Mouse (Mus musculus) neural tube, embryonic 10.5 days (tissue): ENCODE measurements at regions not wholly inside any gene's neighbourhood (a gene's known extent, or its start where the extent isn't known, plus 50 kb on each side); places are given as distances from the start of the nearest gene placed in this dataset.

Source experiments
- DNase-seq: peaks from one replicate; pipeline ENCODE4 v3.0.0-alpha.2; 2017; ENCODE audit warnings: low spot score; ENCODE audit errors: extremely low spot score

DNA sequence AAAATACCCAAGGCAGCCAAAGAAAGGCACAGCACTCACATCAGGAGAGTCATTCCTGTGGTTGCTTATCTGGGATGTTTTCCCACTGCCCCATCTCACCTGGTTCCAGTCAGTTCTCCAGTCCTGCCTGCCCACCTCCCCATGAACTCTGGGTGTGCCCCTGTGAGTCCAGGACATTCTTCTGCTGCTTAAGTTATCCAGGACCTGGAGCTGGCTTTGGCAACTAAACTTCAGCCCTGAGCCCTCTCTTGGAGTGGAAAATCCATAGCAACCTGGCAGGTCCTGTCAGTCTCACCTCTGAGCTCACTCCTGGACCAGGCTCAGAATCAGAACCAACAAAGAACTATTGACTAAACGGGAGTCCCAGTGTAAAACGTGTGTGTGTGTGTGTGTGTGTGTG is 63.9 kb upstream of the Cxcl12 start:
- DNase-seq = no peak

DNA sequence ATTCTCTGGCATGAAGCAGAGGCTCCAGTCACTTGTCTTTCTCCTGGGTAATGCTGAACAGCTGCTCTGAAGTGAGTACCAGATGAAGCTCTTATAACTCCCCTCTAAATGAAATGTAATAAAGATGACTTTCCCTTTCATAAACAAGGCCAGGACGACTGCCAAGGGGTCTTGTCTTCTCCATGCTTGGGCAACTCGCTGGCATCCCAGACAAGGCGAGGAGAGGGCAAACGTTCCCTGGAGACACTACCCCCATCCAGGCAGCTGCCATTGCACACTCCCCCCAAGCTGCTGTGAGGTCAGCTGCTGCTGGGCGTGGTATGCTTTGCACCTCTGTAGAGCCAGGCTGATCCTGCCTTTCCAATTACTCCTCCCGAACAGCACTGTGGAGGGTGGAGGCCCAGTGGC is 63.1 kb upstream of the Cxcl12 start:
- no peak for DNase-seq

DNA sequence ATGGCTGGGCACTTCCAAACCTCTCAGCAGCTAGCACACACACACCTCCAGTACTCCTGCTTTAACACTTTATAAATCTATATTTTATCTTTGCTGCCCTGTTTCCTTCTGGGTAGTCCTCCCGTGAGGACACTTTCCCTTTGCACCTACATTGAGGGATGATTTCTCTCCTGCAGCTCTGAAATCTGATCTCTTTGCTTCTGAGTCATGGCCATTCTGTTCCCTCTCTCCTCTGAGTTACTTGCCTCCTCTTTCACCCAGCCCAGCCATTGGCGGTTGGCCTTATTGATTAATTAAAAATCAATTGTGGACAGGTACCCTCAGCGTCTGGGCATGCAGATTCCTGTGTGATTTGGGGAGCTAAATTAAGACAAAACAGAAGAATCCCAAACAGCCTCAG is 58.0 kb upstream of the Cxcl12 start:
- DNase-seq = no peak

DNA sequence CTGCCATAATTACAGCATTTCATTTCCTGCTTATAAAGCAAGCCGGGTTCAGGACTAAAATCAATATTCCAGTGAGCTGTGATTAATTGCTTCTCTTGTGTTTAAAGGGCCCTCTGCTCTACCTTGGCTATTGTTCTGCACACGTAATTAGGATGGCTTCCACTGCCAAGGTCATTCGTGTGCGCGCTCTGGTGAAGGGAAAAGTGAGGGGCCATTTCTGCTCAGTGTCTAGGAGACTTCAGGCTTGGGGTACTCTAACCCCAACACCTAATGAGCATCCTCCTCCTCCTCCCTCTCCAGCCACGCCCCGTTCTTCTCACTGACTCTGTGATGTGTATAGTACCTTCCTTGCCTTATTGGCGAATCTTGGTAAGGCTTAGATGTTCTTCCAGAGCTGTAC is 53.5 kb upstream of the Cxcl12 start:
- DNase-seq = no peak

DNA sequence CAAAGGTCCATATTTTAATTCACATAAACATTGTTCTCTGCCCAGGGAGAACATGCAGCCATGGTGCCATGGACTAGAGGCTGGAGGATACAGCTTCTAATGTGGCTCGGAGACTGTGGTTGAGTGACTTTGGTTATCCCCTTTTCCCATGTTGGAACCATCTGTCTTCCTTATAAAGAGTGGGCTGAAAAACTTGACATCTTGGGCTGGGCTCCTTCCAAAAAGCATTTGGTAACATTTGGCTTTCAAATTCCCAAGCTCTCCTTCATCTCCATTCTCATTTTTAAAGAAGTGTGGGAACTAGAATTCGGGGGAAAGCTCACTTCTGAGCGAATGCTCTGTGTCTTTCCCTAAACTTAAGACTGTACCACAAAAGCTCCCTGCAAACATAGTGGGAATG is 50.3 kb upstream of the Cxcl12 start:
- no peak for DNase-seq
